Mouse (Mus musculus) CD4-positive helper T cell, adult 2 months (primary cell): ENCODE results near the gene Mapkapk5.

Experiments used
- DNase-seq: peaks from one replicate; pipeline ENCODE4 v3.0.0-alpha.2; 2012; ENCODE audit warnings: low read depth, missing footprints, low spot score

Gene Mapkapk5

DNA sequence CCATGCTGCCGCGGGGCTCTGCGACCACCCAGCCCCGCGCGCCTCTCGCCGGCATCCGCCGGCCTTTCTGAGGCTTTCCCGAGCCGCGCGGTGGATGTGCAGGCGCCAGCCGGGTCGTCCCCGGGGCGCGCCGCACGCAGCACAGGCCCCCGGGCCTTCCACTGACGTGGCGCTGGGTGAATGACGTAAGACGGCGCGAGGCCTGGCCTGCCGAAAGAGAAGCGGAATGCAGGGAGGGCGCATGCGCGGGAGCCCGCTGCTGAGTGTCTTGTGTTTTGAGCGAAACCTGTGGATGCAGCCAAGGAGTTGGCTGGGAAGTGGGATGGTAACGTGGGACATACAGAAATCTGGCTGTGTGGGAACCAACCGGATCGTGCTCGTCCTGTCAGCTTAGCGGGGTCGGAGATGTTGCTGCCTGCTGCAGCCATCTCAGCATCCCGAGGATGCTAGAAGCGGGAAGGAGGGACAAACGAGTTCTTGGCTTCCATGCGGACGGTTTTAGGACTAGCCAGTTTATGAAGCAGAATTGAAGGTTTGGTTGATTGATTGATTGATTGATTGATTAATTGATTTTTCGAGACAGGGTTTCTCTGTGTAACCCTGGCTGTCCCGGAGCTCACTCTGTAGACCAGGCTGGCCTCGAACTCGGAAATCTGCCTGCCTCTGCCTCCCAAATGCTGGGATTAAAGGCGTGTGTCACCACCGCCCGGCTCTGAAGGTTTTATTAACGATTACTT, at the start of gene Mapkapk5:
Mapkapk5 (minus strand) TSS at position 113 of the 737 bp plus-strand sequence.
- DNase-seq = peak; percentile 97

DNA sequence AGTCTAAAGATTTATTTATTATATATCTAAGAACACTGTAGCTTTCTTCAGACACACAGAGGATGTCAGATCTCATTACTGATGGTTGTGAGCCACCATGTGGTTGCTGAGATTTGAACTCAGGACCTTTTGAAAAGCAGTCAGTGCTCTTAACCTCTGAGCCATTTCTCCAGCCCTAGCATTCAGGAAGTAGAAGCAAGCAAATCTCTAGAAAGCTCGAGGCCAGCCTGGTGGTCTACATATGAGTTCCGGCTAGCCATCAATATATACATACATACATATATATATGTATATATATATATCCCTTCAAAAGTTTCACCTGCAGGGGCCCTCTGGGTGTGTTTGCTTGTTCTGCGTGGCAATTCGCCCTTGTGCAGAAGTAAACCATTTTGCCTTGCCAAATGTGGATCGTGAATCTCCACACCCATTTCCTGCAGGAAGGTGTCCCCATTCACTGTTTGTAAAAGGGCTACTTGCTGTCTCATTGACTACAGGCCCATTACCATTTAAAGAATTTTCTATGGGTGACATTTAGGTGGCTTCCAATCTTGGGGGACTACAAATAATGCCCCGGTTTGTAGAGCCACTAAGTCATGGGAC, 49.1 kb upstream of the Mapkapk5 start:
- DNase-seq = no peak

DNA sequence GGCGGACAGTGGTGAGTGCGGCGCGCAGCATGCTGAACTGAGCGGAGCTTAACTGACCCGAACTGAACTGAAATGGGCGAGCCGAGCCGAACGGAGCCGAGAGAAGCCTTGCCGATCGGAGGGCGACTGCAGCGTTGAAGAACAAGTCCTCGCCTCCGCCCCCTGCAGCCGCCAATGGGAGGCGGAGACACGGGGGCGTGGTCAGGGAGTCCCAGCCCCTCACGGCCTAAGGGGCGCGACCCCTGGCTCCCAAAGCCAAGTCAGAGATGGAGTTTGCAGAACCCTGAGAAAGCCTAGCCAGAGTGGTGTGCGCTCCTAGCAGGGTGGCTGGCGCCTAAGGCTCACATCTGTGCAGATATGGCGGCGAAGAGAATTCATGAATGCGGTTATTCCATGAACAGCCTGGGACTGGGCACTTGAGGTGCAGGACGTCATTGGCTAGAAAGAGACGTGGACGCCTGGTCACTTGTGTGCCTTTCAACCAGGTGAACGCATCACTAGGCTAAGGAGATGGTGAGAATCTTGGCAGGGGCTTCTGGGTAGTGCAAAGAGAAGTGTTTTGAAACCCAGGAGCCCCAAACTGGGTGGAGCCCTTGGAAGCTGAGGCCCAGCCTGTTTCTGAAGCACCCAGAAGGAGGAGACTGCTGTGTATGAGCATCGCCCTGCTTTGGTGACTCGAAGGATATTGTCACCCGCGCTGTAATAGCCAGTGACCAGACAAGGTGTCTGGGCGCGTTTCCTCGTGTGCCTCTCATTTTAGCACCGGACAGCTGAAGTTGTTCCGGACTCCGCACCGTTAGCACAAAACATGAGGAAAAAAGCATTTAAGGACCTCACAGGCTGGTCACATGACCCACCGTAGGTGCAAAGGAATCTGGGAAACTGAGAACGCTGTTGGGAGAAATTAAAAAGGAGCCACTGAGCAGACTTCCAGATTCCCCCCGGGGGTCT, 48.0 kb upstream of the Mapkapk5 start, which contains the start of gene Aldh2:
Aldh2 (minus strand) TSS at position 374 of the 951 bp plus-strand sequence.
- DNase-seq = peak; percentile 76

DNA sequence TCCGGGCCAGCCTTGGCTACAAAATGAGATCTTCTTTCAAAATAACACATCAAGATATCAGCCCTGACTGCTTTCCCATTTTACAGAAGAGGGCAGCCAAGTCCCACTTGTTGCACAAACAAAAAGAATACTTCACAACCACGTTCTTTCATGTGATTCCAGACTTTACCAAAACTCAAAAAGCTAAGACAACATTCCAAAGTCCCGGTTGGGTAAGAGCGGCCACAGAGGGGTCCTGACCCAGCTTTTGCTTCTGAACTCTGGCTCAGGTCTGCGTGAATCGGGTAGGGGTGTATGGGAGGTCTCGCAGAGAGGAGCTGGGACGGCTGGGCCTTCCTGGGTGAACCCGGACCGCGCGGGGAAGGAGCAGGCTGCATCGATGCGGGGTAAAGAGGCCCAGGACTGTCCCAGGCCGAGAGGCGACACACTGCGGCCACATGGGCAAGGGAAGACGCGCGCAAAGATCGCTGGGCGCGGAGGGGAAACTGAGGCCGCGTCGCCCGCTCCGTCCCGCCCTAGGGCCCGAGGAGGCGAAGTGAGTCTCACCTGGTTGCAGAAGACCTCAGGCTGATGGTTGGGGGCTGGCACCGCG, 47.2 kb upstream of the Mapkapk5 start:
- no peak for DNase-seq

DNA sequence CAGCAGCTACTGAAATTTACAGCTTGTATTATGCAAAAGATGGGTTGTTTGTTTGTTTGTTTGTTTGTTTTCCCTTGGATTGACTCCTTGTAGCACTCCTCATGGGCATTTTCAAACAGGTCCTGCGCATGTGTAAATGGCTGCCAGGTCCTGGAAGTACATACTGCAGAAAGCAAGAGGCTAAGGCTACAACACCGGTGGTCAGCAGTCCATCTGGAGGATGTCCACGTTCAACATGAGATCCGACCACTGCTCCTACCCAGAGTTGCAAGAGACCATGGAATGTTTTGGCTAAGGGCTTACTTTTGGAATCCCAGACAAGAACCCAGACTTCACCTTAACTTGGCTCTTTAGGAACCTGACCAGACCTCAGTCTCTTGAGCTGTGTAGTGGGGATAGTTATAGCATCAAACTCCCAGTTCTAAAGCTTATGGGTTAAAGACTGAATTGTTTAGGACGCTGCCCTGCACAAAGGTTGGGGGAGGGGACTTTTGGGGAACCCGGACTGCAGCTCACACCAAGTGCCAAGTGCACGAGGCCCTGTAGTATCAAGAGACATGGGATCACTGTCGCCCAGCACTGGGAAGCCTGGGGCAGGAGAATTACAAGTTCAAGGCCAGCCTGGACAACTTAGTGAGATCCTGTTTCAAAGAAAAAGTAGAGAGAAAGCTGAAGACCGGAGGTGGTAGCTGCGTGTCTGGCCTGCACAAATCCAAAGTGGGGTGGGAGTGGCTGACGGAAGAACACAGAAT, 46.5 kb upstream of the Mapkapk5 start:
- DNase-seq = no peak

DNA sequence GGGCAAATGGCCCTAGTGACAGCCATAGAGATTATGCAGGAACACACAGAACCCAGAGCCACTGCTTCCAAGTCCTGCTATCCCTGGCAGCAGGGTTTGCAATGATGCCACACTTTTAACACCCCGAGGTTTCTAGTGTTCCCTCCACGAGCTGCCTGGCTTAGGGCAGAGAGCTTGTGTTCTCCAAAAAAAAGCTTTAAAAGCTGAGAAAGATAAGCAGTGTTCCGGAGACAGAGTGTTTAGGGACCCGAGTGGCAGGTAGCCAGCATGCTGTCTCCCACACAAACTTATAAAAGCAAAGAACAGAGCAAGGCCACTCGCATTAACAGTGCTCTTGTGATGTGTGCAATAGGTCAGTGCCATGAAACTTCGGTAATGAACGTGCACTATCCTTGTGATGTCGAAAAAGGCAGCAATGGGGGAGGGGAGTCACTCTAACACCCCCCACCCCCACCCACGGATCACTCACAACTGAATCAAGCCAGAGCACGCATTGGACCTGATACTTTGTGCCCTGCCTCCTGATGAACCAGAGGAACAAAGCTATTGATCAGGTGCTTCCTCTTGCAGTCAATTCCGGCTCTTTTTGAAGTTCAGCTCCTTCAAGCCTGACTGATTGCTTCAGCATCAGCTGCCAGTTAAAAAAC, 45.8 kb upstream of the Mapkapk5 start:
- DNase-seq = no peak

DNA sequence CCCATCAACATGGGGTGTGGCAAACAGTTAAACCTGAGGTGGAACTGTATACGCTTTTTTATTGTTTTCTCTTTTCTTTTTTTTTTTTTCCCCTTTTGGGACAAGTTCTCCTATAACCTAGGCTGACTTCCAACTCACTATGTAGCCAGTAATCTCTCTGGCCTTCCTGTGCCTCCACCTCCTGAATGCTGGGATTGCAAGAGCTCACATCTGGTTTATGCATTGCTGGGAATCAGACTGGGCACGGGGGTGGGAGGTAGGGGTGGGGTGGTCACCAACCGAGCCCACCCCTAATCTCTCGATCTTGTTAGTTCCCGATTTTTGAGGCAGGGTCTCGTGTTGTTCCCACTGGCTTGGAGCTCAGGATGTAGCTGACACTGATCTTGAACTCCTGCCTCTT, 44.2 kb upstream of the Mapkapk5 start:
- DNase-seq = no peak

DNA sequence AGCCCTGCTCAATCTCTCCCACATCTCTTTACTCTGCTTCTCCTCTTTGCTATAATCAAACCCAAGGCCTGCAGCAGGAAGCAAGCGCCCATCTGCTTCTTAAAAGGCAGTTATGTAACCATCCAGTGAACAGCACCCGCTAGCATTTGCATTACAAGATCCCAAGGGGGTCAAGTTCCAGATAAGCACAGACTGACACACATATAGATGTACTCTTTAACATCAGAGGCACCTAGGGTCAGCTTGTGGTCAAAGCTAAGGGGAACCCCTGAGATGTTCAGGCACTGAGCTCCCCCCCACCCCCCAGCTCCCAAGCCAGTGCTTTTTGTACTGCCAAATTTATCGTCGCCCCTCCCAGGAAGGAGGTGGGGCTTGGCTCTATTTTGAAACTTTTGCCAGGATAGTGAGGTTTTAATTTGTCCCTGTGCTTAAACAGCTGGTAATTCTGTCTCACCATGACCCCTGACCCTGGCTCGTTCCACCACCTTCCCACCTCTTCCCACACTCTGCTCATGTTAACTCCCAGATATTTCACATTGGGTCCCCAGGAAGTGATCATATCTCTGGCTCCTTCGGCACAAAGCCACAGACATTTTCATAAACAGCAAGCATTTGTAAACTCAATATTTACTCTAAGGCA, 40.8 kb upstream of the Mapkapk5 start:
- DNase-seq = peak; percentile 25

DNA sequence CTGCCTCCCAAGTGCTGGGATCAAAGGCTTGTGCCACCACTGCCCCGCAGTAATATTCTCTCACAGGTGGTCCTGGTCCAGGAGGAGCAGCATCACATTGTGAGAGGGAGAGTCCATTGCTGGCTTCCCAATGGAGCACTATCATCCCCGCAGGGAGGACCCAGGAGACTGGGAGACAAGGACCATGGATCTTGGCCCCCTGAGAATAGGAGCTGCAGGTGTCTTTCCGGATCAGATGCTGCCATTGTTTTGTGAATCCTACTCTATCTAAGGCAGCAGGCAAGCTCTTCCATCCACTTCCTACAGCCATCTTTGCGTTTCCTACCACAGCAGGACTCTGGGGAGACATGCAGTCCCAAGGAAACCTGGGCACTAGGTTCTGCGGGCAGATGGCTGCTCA, 40.0 kb upstream of the Mapkapk5 start:
- DNase-seq = no peak

DNA sequence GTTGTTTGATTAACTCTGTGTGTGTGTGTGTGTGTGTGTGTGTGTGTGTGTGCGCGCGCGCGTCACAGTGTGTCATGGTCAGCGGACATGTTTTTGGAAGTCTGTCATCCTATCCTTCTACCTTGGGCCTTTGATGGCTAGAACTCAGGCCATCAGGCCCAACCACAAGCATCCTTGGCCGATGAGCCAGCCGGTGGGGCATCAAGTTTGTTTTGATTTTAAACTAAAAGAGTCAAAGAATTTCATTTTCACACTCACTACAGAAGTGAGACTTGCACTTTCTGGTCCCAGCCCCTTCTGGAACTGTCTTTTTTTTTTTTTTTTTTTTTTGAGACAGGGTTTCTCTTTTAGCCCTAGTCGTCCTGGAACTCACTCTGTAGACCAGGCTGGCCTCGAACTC, 39.3 kb upstream of the Mapkapk5 start:
- DNase-seq = no peak

DNA sequence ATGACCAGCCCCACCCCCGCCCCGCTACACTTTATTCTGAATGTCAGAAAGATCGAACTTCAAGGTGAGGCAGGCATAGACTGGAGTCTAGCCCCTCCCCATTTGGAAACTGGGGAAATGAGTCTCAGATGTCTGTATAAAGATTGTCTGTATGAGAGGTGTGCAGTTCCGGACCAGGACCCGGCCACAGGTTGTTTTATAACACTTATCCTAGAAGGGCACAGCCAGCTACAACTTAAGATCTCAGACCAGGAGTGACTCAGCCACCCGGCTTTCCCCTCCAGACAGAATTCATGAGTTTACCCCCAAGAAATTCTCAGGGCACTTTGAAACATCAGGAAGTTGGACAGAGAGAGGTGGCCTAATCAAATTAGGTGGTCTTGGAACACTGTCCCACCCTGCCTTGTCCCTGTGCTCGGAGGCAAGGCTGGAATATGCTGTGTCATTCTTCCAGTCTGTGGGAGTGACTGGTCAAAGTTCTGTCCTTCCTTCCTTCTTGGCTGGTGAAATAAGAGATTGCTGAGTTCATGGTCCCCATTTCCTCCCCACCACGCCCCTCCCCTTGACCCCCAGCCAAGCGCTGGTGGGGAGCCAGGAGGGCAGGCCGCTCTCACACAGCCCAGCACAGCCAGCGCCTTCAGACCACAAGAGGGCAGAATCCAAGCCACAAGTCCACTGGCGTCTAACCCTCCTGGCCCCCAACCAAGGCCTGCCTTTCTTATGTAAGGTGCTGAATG, 38.2 kb upstream of the Mapkapk5 start:
- no peak for DNase-seq

DNA sequence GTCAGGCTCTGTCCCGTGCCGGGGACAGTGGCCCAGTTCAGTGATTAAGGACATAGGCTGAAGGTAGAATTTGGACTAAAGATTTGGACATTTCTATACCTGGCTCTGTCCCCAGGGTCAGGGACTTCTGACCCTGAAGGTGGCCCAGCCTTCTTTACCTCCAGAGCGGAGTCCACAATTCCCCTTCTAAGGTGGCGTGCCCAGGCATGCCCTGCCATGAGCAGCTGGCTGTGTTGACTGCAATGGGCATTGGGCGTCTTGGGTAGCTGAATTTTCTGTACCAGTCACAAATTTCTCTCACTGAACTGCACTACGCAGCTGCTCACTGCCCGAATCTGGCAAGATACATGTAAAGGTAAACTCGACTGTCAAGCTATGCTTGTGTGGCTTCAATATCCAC, 36.2 kb upstream of the Mapkapk5 start:
- no peak for DNase-seq

DNA sequence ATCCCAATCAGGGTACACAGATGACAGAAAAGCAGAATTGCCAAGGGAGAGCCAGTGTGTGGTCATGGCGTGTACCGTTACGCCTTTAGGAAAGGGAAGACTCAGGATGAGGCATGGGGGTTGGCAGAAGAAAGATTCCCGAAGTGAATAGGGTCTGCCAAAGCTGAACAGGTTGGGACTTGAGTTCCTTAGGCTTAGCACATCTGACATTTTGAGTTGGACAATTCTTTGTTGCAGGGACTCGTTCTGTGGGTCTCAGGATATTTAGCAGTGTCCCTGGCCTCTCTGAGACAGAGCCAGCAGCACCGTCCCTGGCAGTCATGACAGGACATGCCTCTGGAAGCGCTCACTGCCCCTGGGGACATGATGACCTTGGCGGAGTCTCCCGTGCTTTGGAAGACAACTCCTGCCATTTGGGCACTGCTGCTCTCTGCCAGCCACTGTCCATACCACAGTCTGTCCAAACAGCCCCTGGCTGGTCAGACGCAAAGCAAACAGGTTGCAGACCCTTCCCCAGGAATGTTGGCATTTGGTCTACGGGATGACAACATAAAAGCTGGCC, 31.3 kb upstream of the Mapkapk5 start:
- DNase-seq = no peak

DNA sequence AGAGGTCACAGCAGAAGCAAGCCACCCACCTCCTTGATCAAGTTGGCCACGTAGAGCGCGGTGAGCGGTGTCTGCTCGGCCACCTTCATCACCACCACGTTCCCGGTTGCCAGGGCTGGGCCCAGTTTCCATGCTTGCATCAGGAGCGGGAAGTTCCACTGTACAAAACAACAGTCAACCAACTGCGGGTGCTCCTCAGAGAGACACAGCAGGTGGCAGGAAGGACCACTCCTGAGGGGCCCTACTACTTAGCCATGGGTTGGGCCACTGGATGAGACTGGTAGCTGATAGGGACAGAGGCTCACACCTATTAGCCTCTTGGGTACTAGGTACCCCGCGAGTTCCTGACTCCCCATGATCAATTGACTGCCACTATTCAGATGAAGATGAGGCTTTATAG, 30.2 kb upstream of the Mapkapk5 start:
- DNase-seq = no peak

DNA sequence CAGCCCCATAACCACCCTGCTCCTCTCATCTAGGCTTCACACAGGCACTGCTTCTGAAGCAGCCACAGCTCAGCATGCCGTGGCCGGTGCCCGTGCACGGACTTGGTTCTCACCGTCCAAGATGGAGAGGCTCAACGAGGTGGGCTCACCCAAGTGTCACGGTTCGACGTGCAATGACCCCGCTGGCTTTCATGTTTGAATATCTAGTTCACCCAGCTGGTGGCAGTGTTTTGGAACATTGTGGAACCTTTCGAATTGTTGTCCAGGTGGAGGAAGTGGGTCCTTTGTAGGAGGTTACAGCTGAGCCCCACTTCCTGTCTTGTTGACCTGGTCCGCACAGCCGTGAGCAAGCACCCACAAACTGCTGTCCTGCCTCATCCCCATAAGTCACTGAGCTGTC, 28.4 kb upstream of the Mapkapk5 start:
- no peak for DNase-seq

DNA sequence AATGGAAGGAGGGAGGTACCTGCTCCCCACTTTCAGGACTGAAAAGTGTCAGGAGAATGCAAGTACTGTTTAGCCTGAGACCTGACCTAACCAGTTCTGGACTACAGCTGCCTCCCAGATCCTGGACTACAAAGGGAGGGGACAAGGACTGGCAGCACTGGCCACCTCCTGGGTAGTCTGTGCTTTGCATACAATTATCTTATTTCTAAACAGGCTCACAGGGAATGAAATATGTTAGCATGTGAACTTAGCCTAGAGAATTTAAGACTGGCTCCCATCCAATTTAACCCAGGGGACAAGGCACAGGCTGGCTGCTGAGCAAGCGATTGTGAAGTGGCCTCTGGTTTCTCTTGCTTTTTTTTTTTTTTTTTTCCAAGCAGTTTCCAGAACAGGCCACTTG, 25.1 kb upstream of the Mapkapk5 start:
- no peak for DNase-seq

DNA sequence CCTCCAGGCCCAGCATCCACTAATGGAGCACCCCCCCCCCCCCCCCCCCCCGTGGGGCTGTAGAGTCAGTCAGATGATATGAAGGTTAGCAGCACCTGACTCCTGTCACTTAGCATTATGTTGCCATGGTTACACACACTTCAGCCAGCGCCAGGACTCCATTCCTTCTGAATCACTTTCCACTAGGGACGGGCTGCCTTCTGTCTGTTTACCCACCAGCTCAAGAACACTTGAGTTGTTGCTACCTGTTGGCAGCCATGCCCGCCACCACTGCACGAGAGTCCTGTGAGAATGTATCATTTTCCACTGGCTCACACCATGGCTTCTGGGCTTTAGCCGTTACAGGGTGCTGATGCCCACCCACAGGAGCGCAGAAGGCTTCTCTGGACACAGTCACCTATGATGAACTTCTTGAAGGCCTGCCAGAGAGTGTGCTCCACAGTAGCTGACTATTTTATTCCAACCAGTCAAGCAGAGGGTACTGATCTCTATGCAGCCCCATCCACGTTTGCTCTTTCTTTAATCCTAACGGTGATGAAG, 24.2 kb upstream of the Mapkapk5 start:
- DNase-seq = no peak

DNA sequence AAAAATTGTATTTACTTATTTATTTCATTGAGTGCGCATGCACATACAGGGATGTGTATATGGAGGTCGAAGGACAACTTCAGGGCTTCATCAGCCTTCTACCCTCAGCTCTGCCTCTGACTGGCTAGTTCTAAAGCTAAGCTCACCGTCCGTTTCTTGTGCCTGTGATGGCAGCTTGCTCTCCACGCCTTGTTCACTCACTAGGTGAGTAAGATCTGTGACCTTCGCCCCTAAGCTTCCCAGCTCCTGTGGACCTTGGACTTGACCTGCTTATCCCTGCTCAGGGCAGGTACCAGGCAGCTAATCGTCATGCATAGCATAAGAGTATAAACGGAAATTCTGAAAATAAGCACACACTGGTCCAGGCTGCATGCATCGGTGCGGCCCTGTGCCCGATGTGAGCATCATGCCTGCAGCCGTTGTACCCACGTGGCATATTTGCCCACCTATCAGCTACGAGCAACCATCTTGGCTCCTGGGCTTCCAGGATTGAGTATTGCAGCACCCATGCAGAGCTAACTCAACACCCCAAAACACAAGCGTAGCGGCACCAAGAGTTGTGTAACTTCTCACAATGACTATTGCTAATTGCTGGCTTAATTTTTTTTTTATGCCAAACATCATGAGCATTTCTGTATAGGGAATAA, 20.5 kb upstream of the Mapkapk5 start:
- DNase-seq = no peak
